Mouse (Mus musculus) small intestine, adult 2 months (tissue): ENCODE measurements around the gene Lpp. TPM values are rescaled to one million over a fixed set of nuclear protein-coding genes. Genes with fewer than 3 reads are reported as not detected.

Experiments
- H3K27ac ChIP-seq: fragments of 200-500 bp; 2 replicates; pipeline ENCODE4 v1.5.1; 2012; ENCODE audit warnings: low read depth, low read length, control low read depth, inconsistent platforms; ENCODE audit not compliant: insufficient read depth
- H3K27me3 ChIP-seq: fragments of 200-500 bp; 2 replicates; pipeline ENCODE4 v1.6.1; 2012; ENCODE audit warnings: mild to moderate bottlenecking, moderate library complexity, low read length, inconsistent platforms; ENCODE audit not compliant: control insufficient read depth, insufficient read depth
- H3K36me3 ChIP-seq: fragments of 200-500 bp; 2 replicates; pipeline ENCODE4 v1.6.1; 2012; ENCODE audit warnings: mild to moderate bottlenecking, low read length, control low read depth, inconsistent platforms; ENCODE audit not compliant: control insufficient read depth, insufficient read depth
- H3K4me1 ChIP-seq: fragments of 200-500 bp; 2 replicates; pipeline ENCODE4 v1.6.1; 2012; ENCODE audit warnings: low read length, inconsistent platforms, mixed read lengths; ENCODE audit not compliant: control insufficient read depth, insufficient read depth, insufficient read length
- H3K4me3 ChIP-seq: fragments of 200-500 bp; 2 replicates; pipeline ENCODE4 v1.5.1; 2012; ENCODE audit warnings: low read depth, mild to moderate bottlenecking, control low read depth, inconsistent platforms, low read length, moderate library complexity
- CTCF ChIP-seq: fragments of 200-500 bp; IDR thresholded peaks from 2 replicates; pipeline ENCODE4 v1.5.1; 2012; ENCODE audit warnings: low read depth, mild to moderate bottlenecking, control low read depth, inconsistent platforms, low read length, moderate library complexity, mixed read lengths; ENCODE audit not compliant: insufficient replicate concordance, insufficient read length; ENCODE audit errors: extremely low read depth
- POLR2A ChIP-seq: fragments of 200-500 bp; IDR thresholded peaks from 2 replicates; pipeline ENCODE4 v1.6.1; 2012; ENCODE audit warnings: low read depth, mild to moderate bottlenecking, control low read depth, inconsistent platforms, low read length, moderate library complexity
- WGBS: fragments of 180-500 bp; shearing (Covaris S2); methylation state at CpG from one replicate; pipeline ENCODE4 v1.1.7; 2018; 5-methylcytosine and 5-hydroxymethylcytosine counted together
- polyA plus RNA-seq: library from polyadenylated mRNA; depleted of rRNA; stranded (reverse); fragments of >200 nt; gene quantifications from 2 replicates; pipeline ENCODE4 v1.2.3, GENCODE M21; 2012

Gene Lpp
- polyA plus RNA-seq, 1 experiment, result 23.6 TPM

- Histone ChIP-seq H3K36me3 (no peaks in the 10 kb centered on the region), H3K4me1 (peaks cover 2% of the 10 kb centered on the region; the same call in 1 of the 2 replicates), H3K4me3 (no peak overlapping the region), H3K27me3 (no peaks in the 10 kb centered on the region), H3K27ac (no peak overlapping the region)
- TF ChIP-seq POLR2A (no peak), CTCF (no peak)
- WGBS, result 77% methylated on average over 4 of the region's 4 CpGs
Measured at GRCm38 (mm10) chr16:24829860-24830259, 436.6 kb downstream of the Lpp start.

GRCm38 (mm10) chr16:24830939-24831338 lies 437.6 kb downstream of the Lpp start:
- Histone ChIP-seq H3K36me3 (no peaks in the 10 kb centered on the region), H3K4me1 (peaks cover 2% of the 10 kb centered on the region; the same call in 1 of the 2 replicates), H3K27me3 (no peaks in the 10 kb centered on the region), H3K27ac (no peak overlapping the region), H3K4me3 (no peak overlapping the region)
- 75% methylated on average over 7 of the region's 7 CpGs for WGBS
- TF ChIP-seq CTCF (no peak), POLR2A (no peak)

- Histone ChIP-seq H3K27me3 (no peaks in the 10 kb centered on the region), H3K27ac (no peak overlapping the region), H3K36me3 (no peaks in the 10 kb centered on the region), H3K4me1 (no peaks in the 10 kb centered on the region), H3K4me3 (no peak overlapping the region)
- WGBS, result 81% methylated on average over 8 of the region's 8 CpGs
- TF ChIP-seq CTCF, result no peak
Measured at GRCm38 (mm10) chr16:24833221-24833620, 439.9 kb downstream of the Lpp start.

- TF ChIP-seq CTCF (no peak), POLR2A (no peak)
- 93% methylated on average over 9 of the region's 9 CpGs for WGBS
- H3K36me3 ChIP-seq, result no peaks in the 10 kb centered on the region
- H3K27ac ChIP-seq, result no peak overlapping the region
- no peaks in the 10 kb centered on the region for H3K4me1 ChIP-seq
- H3K27me3 ChIP-seq, result no peaks in the 10 kb centered on the region
- H3K4me3 ChIP-seq, result no peak overlapping the region
Measured at GRCm38 (mm10) chr16:24834536-24834935, 441.2 kb downstream of the Lpp start.

- H3K36me3 ChIP-seq, result no peaks in the 10 kb centered on the region
- H3K27me3 ChIP-seq, result no peaks in the 10 kb centered on the region
- no peaks in the 10 kb centered on the region for H3K4me1 ChIP-seq
- H3K4me3 ChIP-seq, result no peak overlapping the region
- H3K27ac ChIP-seq, result no peak overlapping the region
- TF ChIP-seq POLR2A (no peak), CTCF (no peak)
- 90% methylated on average over 5 of the region's 5 CpGs for WGBS
Measured at GRCm38 (mm10) chr16:24836550-24836949, 443.2 kb downstream of the Lpp start.

GRCm38 (mm10) chr16:24839018-24839417 lies 445.7 kb downstream of the Lpp start:
- Histone ChIP-seq H3K27me3 (no peaks in the 10 kb centered on the region), H3K27ac (no peak overlapping the region), H3K4me1 (no peaks in the 10 kb centered on the region), H3K4me3 (no peak overlapping the region), H3K36me3 (no peaks in the 10 kb centered on the region)
- no peak for TF ChIP-seq CTCF
- 86% methylated on average over 1 of the region's 1 CpGs for WGBS

GRCm38 (mm10) chr16:24840073-24840472 lies 446.8 kb downstream of the Lpp start:
- Histone ChIP-seq H3K27me3 (no peaks in the 10 kb centered on the region), H3K4me1 (peaks cover 2% of the 10 kb centered on the region; the same call in 1 of the 2 replicates), H3K4me3 (no peak overlapping the region), H3K27ac (no peak overlapping the region), H3K36me3 (no peaks in the 10 kb centered on the region)
- TF ChIP-seq CTCF (no peak), POLR2A (no peak)
- 91% methylated on average over 5 of the region's 5 CpGs for whole genome bisulfite sequencing

- no peak overlapping the region for H3K27ac ChIP-seq
- peaks cover 7% of the 10 kb centered on the region; the same call in 1 of the 2 replicates for H3K4me1 ChIP-seq
- no peaks in the 10 kb centered on the region for H3K27me3 ChIP-seq
- no peaks in the 10 kb centered on the region for H3K36me3 ChIP-seq
- no peak overlapping the region for H3K4me3 ChIP-seq
- TF ChIP-seq CTCF (no peak), POLR2A (no peak)
- WGBS, result 29% methylated on average over 1 of the region's 1 CpGs
Measured at GRCm38 (mm10) chr16:24846141-24846540, 452.8 kb downstream of the Lpp start.
